Mouse (Mus musculus) thymus, postnatal 25 days (tissue): ENCODE results near the gene Usp45.
A peak's percentile ranks its signal among the peaks of the same experiment; 100 is the strongest.
"Not testable (repeated sequence)": the region's sequence is repeated elsewhere in the genome, so short reads cannot be mapped to it uniquely, and the experiment has no call there.

Source experiments
- DNase-seq: peaks from one replicate; pipeline ENCODE4 v3.0.0; 2022

Gene Usp45

GRCm38 (mm10) chr4:21766863-21767304, at the start of gene Usp45, which contains the start of gene Tstd3:
TSS of gene Usp45 (plus strand) at chr4:21767156.
TSS of gene Tstd3 (minus strand) at chr4:21767212.
- DNase-seq = peak; percentile 77

- DNase-seq = no peak
Observed at GRCm38 (mm10) chr4:21722752-21723334, 44.1 kb upstream of the Usp45 start.

GRCm38 (mm10) chr4:21726912-21727614, 39.9 kb upstream of the Usp45 start:
- DNase-seq = peak; percentile 30

- peak; percentile 93 for DNase-seq
Observed at GRCm38 (mm10) chr4:21727615-21728165, 39.3 kb upstream of the Usp45 start, which contains the start of gene Ccnc. TSS of gene Ccnc (plus strand) at chr4:21727701.

GRCm38 (mm10) chr4:21739169-21739568, 27.8 kb upstream of the Usp45 start:
- DNase-seq = no peak

- DNase-seq = not testable (repeated sequence)
Observed at GRCm38 (mm10) chr4:21744142-21744541, 22.8 kb upstream of the Usp45 start.

- DNase-seq = no peak
Observed at GRCm38 (mm10) chr4:21745723-21746122, 21.2 kb upstream of the Usp45 start.

- no peak for DNase-seq
Observed at GRCm38 (mm10) chr4:21755123-21755789, 11.7 kb upstream of the Usp45 start.

- peak; percentile 9 for DNase-seq
Observed at GRCm38 (mm10) chr4:21758860-21759259, 8.1 kb upstream of the Usp45 start.

- DNase-seq = no peak
Observed at GRCm38 (mm10) chr4:21761416-21762160, 5.4 kb upstream of the Usp45 start.

- DNase-seq = no peak
Observed at GRCm38 (mm10) chr4:21763827-21764226, 3.1 kb upstream of the Usp45 start.

GRCm38 (mm10) chr4:21766171-21766862, 639 bp upstream of the Usp45 start:
- no peak for DNase-seq

- DNase-seq = no peak
Observed at GRCm38 (mm10) chr4:21771064-21771463, 4.1 kb downstream of the Usp45 start.

- DNase-seq = no peak
Observed at GRCm38 (mm10) chr4:21772306-21772705, 5.3 kb downstream of the Usp45 start.

GRCm38 (mm10) chr4:21776091-21776945, 9.4 kb downstream of the Usp45 start:
- peak; percentile 91 for DNase-seq

GRCm38 (mm10) chr4:21776946-21777265, 9.9 kb downstream of the Usp45 start:
- no peak for DNase-seq

- DNase-seq = no peak
Observed at GRCm38 (mm10) chr4:21780816-21781726, 14.1 kb downstream of the Usp45 start.

- no peak for DNase-seq
Observed at GRCm38 (mm10) chr4:21786268-21786667, 19.3 kb downstream of the Usp45 start.

- DNase-seq = no peak
Observed at GRCm38 (mm10) chr4:21788903-21789302, 21.9 kb downstream of the Usp45 start.

- no peak for DNase-seq
Observed at GRCm38 (mm10) chr4:21789836-21790235, 22.9 kb downstream of the Usp45 start.
